Mouse (Mus musculus): ENCODE measurements around the gene Ern1.
A peak's percentile ranks its signal among the peaks of the same experiment; 100 is the strongest.
"Not testable (repeated sequence)": the region's sequence is repeated elsewhere in the genome, so short reads cannot be mapped to it uniquely, and the experiment has no call there.

- TF ChIP-seq CTCF (IDR thresholded peaks at IDR 0.05) = peak; percentile 29; the same call in 1 of the 2 replicates
- not testable (repeated sequence) for TF ChIP-seq EP300 (IDR thresholded peaks at IDR 0.05)
These were observed 45.1 kb downstream of the Ern1 start for GRCm38 (mm10) chr11:106442564-106442963.
